Mouse (Mus musculus) testis, adult 2 months (tissue): ENCODE data around the gene Ttc12. TPM values are rescaled to one million over a fixed set of nuclear protein-coding genes. Genes with fewer than 3 reads are reported as not detected.

ENCODE experiments used
- H3K27ac ChIP-seq: fragments of 200-500 bp; 2 replicates; pipeline ENCODE4 v1.5.1; 2012; ENCODE audit warnings: low read depth, low read length; ENCODE audit not compliant: control insufficient read depth, insufficient read depth
- H3K27me3 ChIP-seq: fragments of 200-500 bp; 2 replicates; pipeline ENCODE4 v1.6.1; 2012; ENCODE audit warnings: mild to moderate bottlenecking, low read length, moderate library complexity; ENCODE audit not compliant: control insufficient read depth, insufficient read depth
- H3K36me3 ChIP-seq: fragments of 200-500 bp; 2 replicates; pipeline ENCODE4 v1.6.1; 2012; ENCODE audit warnings: mild to moderate bottlenecking, low read length; ENCODE audit not compliant: control insufficient read depth, insufficient read depth
- H3K4me1 ChIP-seq: fragments of 200-500 bp; 2 replicates; pipeline ENCODE4 v1.6.1; 2012; ENCODE audit warnings: low read length; ENCODE audit not compliant: control insufficient read depth, insufficient read depth
- H3K4me3 ChIP-seq: fragments of 200-500 bp; 2 replicates; pipeline ENCODE4 v1.5.1; 2012; ENCODE audit warnings: low read depth, mild to moderate bottlenecking, low read length, moderate library complexity, mixed read lengths; ENCODE audit not compliant: control insufficient read depth
- CTCF ChIP-seq: fragments of 200-500 bp; IDR thresholded peaks from 2 replicates; pipeline ENCODE4 v1.5.1; 2012; ENCODE audit warnings: low read depth, mild to moderate bottlenecking, inconsistent platforms, low read length, moderate library complexity; ENCODE audit not compliant: control insufficient read depth, insufficient read depth, insufficient replicate concordance
- POLR2A ChIP-seq: fragments of 200-500 bp; IDR thresholded peaks from 2 replicates; pipeline ENCODE4 v1.6.1; 2012; ENCODE audit warnings: low read depth, mild to moderate bottlenecking, inconsistent platforms, low read length, moderate library complexity; ENCODE audit not compliant: control insufficient read depth
- polyA plus RNA-seq: library from polyadenylated mRNA; depleted of rRNA; stranded (reverse); fragments of >200 nt; gene quantifications from 2 replicates; pipeline ENCODE4 v1.2.3, GENCODE M21; 2012

Gene Ttc12
- polyA plus RNA-seq, 1 experiment, result 27.4 TPM

DNA sequence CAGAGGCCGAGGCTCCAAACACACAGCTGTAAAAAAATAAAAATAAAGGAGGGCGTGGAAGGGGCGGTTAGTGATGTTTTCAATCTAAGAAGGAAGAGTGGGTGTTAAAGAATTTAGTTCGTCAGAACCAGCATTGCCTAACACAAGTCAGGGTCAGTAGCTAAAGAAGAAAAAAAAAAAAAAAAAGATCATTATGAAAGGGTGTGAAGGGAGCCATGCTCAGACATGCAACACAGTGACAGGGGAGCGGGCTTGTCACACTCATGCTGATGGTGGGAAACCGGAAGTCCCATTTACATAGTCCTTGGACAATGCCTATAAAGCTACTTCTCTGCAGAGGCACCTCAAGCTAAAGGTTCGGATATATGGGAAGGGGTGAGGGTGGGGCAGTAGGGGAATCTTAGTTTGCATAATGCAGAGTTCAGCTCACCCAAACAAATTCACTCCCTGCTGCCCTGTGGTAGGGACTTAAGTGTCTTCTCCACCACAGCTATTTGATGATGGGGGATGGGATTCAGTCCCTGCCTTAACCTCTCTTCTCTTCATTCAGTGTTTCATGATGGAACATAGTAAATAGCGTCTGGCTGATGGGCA lies 43.4 kb upstream of the Ttc12 start:
- H3K4me1 ChIP-seq, result no peaks in the 10 kb centered on the region
- no peak for TF ChIP-seq CTCF
- no peak for TF ChIP-seq POLR2A
- no peak overlapping the region for H3K27ac ChIP-seq
- H3K36me3 ChIP-seq, result no peaks in the 10 kb centered on the region
- H3K4me3 ChIP-seq, result no peak overlapping the region
- H3K27me3 ChIP-seq, result no peaks in the 10 kb centered on the region

DNA sequence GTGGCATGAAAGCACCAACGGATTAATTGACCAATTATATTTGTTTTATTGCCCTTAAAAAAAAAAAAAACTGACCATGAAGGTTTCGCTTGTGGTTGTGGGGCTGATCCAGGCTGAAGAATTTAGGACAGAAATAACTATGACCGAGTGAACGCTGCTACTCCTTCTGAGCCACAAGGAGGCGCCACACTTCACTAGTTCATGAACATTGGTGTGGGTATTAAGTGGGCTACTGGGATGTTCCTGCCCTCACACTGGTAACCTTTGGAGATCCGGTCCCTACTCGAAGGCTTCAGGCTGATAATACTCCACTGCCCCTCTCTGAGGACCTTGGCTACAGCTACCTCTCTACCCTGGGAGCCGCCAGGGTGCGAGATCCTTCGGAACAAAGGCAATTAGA lies 42.9 kb upstream of the Ttc12 start:
- no peak for TF ChIP-seq CTCF
- H3K4me1 ChIP-seq, result no peaks in the 10 kb centered on the region
- no peaks in the 10 kb centered on the region for H3K27me3 ChIP-seq
- no peak overlapping the region for H3K4me3 ChIP-seq
- H3K36me3 ChIP-seq, result no peaks in the 10 kb centered on the region
- no peak overlapping the region for H3K27ac ChIP-seq

DNA sequence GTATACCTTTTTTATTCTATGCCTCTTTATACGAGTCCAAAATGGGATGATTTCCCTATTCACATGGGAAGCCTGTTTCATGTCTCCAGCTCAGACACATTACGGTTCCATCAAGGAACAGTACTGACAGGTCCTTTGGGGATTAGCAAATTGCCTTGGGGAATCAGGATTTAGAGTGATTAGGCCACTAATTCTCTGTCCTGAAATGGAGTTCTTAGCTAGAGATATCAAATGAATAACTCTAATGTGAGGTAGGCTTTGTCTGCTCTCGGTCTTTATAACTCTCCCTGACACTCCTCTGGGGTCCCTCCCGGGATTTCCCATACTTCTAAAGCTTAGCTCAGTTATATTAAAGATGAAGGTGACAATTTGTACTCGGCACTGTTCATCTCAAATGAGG lies 42.0 kb upstream of the Ttc12 start:
- Histone ChIP-seq H3K4me3 (no peak overlapping the region), H3K36me3 (no peaks in the 10 kb centered on the region), H3K27ac (no peak overlapping the region), H3K4me1 (no peaks in the 10 kb centered on the region), H3K27me3 (no peaks in the 10 kb centered on the region)
- no peak for TF ChIP-seq CTCF
- no peak for TF ChIP-seq POLR2A

DNA sequence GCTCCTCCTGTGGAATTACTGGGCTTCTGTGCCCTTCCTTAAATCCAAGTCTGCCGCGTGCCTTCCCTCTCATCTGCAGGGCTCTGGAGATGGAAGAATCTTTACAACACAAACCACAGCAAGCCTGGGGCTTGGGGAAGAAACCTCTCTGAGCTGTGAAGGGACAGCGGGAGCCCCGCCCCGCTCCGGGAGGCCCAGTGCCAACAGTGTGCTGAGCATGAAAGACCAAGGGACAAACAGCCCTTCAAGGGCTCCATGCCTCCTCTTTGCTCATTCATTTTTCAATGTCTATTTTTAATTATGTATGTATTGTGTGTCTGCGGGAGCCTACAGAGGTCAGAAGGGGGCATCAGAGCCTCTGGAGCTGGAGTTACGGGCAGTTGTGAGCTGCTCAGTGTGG lies 41.3 kb upstream of the Ttc12 start:
- Histone ChIP-seq H3K27me3 (no peaks in the 10 kb centered on the region), H3K36me3 (no peaks in the 10 kb centered on the region), H3K4me1 (no peaks in the 10 kb centered on the region), H3K27ac (no peak overlapping the region), H3K4me3 (no peak overlapping the region)
- TF ChIP-seq CTCF, result no peak
- no peak for TF ChIP-seq POLR2A

DNA sequence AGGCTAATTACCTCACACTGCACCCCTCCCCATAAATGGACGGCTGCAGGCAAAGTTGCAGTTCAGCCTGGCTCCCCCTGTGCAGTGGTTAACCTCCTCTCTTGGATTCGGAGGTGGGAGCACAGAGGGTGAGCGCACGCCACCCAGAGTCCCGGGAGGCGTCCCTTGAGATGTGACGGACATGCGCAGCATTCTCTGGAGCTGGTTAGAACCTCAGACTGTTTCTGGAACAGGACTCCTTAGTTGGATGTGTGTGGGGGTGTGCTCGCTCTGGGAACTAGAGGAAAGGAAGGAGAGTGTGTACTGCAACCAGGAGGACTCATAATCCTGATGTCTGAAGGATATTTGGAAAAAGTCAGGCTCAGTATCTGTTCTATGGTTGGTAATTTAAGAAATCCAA lies 38.7 kb upstream of the Ttc12 start:
- TF ChIP-seq CTCF (no peak), POLR2A (no peak)
- H3K4me1 ChIP-seq, result no peaks in the 10 kb centered on the region
- H3K27ac ChIP-seq, result no peak overlapping the region
- H3K36me3 ChIP-seq, result no peaks in the 10 kb centered on the region
- H3K4me3 ChIP-seq, result no peak overlapping the region
- no peaks in the 10 kb centered on the region for H3K27me3 ChIP-seq

DNA sequence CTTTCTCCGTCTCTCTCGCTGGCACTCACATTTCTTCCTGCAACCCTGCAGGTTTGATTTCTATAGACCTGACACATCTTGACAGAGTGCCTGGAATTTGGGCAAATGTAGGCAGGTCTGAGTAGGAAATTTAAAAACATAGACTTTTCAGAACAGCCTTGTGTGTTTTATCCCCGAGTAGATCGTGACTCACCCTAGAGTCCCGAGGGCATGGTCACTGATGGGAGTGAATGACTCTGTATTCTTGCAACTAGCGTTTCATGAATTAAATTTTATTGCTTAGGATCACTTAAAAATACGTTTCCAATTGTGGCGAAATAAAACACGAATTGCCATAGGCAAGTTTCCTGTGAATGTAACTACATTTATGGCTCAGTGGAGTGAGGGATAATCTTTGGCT lies 37.9 kb upstream of the Ttc12 start:
- Histone ChIP-seq H3K27ac (no peak overlapping the region), H3K4me1 (no peaks in the 10 kb centered on the region), H3K36me3 (no peaks in the 10 kb centered on the region), H3K4me3 (no peak overlapping the region), H3K27me3 (no peaks in the 10 kb centered on the region)
- TF ChIP-seq POLR2A, result no peak
- TF ChIP-seq CTCF, result no peak

DNA sequence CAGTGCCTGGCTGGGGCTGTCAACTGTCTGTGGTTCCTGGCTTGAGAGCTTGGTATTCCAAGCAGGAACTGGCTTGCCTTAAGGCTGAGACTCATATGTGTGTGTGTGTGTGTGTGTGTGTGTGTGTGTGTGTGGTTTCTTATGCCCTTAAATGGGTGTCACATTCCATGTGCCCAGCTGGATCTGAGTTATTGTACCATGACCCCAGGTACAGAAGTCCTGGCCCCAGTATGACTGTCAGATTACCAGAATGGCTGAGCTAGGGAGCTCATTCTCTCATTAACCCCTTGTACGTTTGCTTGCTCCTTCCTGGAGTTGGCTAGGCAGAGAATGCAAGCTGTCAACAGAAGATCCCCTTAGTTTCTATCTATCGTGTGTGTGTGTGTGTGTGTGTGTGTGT lies 28.3 kb upstream of the Ttc12 start:
- no peaks in the 10 kb centered on the region for H3K36me3 ChIP-seq
- no peaks in the 10 kb centered on the region for H3K27me3 ChIP-seq
- H3K27ac ChIP-seq, result no peak overlapping the region
- no peak for TF ChIP-seq POLR2A
- no peak for TF ChIP-seq CTCF
- H3K4me1 ChIP-seq, result no peaks in the 10 kb centered on the region; the same call in 1 of the 2 replicates
- H3K4me3 ChIP-seq, result no peak overlapping the region

DNA sequence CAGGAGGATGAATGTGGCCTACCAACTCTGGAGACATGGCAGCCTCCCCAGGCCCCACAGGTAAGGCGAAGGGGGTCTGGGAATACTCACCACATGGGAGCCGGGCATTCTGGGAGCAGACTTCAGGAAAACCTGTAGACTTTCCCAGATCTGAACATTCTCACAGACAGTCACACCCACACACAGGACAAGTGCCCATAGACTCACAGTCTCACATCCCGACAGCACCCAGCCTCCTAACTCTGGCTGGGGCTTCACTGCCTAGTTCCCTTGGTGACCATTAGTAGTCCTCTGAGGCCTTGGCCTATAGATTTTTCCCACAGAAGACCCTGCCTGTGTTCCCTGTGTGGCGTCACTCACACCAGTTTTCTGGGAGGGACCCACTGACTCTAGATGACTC lies 24.6 kb upstream of the Ttc12 start:
- TF ChIP-seq POLR2A, result no peak
- TF ChIP-seq CTCF, result no peak
- Histone ChIP-seq H3K4me1 (no peaks in the 10 kb centered on the region), H3K27me3 (no peaks in the 10 kb centered on the region), H3K4me3 (no peak overlapping the region), H3K27ac (no peak overlapping the region), H3K36me3 (no peaks in the 10 kb centered on the region)
